Mouse (Mus musculus): ENCODE results near the gene Tfb2m.

Tfb2m gene

DNA sequence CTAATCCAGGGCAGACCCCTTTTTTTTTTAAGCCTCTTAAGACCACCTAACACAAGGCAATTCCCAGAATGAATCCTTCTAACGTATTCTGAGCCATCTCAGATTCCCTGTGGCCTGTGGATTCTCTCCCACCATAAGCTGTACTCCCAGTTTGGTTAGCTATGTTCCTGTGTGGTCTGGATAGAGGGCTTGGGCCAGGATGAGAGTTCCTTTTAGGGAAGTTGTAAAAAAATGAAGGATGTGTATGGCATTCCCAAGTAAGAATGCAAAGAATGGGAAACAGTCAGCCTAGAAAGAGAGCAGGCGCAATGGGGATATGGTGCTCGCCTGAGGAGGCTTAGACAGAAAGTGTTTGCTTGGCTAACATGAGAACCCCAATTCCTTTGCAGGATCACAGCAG lies 46.8 kb downstream of the Tfb2m start:
- DNase-seq (ENCODE audit: low read depth): no peak

DNA sequence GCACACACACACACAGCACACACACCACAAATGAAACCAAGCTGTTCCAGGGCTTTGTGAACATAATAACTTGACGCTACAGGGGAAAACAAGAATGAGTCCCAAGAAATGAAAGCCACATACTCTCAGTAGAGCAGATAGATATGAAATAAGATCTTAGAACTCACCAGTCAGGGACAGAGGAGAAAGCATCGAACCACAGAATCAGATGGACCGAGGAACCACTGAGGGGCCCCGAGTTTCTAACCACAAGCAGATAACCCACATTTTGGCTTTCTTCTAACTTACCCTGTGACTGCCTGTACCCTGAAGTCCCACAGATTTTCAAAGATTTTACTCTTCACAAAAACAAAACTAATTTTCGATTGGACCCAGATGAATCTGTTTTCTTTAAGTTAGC lies 53.2 kb downstream of the Tfb2m start:
- no peak for DNase-seq (ENCODE audit: low read depth)

DNA sequence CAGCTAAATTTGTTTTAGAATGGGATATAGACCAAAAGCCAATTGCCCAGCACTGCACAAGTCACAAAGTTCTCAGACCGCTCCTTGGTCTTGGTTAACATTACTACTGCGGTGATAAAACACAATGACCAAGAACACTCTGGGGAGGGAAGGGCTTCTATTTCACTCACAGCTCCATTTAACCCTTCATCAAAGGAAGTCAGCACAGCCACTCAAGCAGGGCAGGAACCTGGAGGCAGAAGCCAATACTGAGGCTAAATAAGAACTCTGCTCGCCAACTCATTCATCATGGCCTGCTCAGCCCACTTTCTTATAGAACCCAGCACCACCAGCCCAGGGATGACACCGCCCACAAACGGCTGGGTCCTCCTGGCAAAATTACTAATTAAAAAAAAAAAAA lies 57.5 kb downstream of the Tfb2m start:
- DNase-seq (ENCODE audit: low read depth): no peak

DNA sequence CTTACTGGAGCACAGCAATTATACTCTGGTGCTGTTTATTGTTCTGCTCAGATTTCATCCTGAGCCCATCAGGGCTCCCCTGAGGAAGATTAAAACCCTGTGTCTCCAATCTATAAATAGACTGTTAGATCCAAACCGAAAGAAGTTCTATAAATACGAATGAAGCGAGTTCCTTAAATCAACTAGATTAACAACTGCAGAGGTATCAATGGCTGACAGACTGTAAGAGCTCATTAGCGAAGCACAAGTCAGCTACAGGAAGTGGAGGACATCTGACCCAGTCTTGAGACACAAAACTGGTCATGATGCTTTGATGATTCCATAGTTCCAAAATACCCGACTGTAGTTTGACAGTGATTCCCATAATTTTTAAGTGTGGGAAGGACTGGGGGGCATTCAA lies 58.1 kb downstream of the Tfb2m start:
- DNase-seq (ENCODE audit: low read depth): no peak

DNA sequence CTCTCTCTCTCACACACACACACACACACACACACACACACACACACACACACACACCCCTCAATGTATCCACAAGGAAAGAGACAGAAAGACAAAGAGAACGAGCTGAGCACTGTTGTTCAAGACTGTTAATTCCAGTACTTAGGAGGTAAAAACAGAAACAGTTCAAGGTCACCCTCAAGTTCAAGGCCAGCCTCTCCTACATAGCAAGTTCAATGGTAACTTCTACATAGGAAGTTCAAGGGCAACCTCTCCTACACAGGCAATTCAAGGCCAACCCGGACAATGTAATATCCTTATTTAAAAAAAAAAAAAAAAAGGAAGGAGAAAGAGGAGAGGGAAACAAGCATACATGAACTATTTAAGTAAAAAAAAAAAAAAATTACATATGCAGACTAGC lies 58.8 kb downstream of the Tfb2m start:
- DNase-seq (ENCODE audit: low read depth): no peak

DNA sequence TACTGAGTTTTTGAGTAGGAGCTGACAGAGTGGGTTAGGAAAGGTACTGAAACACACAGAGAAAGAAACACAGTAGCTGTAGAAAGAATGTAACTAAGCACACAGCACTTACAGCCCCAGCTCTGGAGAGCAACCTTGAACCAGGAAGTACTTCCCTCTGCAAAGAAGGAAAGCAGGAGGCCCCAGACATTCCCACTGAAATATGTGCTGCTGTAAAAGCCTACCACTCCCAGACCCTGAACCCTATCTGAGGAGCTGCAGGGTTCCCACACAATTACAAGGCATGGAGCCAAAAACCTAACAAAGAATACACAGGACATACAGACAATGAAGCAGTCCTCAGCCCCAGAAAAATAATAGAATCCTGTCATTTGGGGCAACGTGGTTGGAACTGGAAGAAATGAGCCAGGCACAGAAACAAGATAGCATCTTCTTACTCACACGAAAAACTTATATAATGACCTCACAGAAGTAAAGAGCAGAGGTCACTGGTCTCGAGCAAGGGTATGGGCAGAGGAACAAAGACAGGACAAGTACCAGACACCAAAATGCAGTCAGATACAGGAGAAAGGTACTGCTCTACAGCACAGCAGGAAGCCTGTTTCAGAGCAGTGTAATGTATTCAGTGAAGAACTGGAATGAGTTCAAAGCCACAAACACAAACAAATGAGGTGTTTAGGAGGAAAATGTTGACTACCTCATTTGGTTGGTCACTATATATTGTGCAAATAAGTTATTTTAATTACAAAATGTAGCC lies 60.1 kb downstream of the Tfb2m start:
- DNase-seq (ENCODE audit: low read depth): no peak

DNA sequence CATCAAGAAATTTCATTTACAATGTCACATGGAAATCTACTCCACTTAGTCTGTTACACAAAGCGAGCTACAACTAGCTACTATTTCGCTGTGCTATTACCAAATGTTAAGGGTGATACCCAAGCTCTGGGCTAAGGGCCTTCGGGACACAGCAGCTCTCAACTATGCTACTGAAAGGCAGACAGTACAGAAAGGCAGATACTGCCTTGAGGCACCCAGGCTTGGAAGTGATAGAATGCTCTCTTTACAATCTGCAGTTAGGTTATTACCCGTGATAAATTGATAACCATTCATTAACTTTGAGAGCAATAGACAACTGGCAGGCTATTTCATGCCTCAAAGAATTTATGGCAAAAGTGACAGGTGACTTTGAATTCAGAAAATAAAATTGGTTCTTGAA lies 65.2 kb downstream of the Tfb2m start:
- DNase-seq (ENCODE audit: low read depth): no peak
